Mouse (Mus musculus) liver, embryonic 16.5 days (tissue): ENCODE data around the gene Grik4. TPM values are rescaled to one million over a fixed set of nuclear protein-coding genes. Genes with fewer than 3 reads are reported as not detected.
A peak's percentile ranks its signal among the peaks of the same experiment; 100 is the strongest.

Source experiments
- ATAC-seq: fragments of 200-750 bp; cut with Nextera tagmentation; 2 replicates; pipeline ENCODE4 v1.8.0; 2017; ENCODE audit warnings: low read depth, mild to moderate bottlenecking, moderate number of reproducible peaks, moderate library complexity
- H3K27ac ChIP-seq: fragments of 300-500 bp; sonication (generic); 2 replicates; pipeline ENCODE4 v1.5.1; 2014; ENCODE audit warnings: mild to moderate bottlenecking, low read length
- H3K27me3 ChIP-seq: fragments of 300-500 bp; sonication (generic); 2 replicates; pipeline ENCODE4 v1.6.1; 2014; ENCODE audit warnings: low read depth, low read length, mixed read lengths; ENCODE audit not compliant: control insufficient read depth, insufficient read depth
- H3K36me3 ChIP-seq: fragments of 300-500 bp; sonication (generic); 2 replicates; pipeline ENCODE4 v1.6.1; 2014; ENCODE audit warnings: mild to moderate bottlenecking; ENCODE audit not compliant: control insufficient read depth, insufficient read depth
- H3K4me1 ChIP-seq: fragments of 300-500 bp; sonication (generic); 2 replicates; pipeline ENCODE4 v1.6.1; 2014; ENCODE audit warnings: low read depth, low read length, mixed read lengths; ENCODE audit not compliant: control insufficient read depth
- H3K4me2 ChIP-seq: fragments of 300-500 bp; sonication (generic); 2 replicates; pipeline ENCODE4 v1.6.1; 2014; ENCODE audit warnings: low read depth, low read length, mixed read lengths
- H3K4me3 ChIP-seq: fragments of 300-500 bp; sonication (generic); 2 replicates; pipeline ENCODE4 v1.5.1; 2014; ENCODE audit warnings: low read depth, mild to moderate bottlenecking, low read length
- H3K9ac ChIP-seq: fragments of 300-500 bp; sonication (generic); 2 replicates; pipeline ENCODE4 v1.6.1; 2014; ENCODE audit warnings: low read depth, low read length
- H3K9me3 ChIP-seq: fragments of 300-500 bp; sonication (generic); replicated peaks from 2 replicates; pipeline ENCODE4 v1.6.1; 2016; ENCODE audit warnings: low read length; ENCODE audit not compliant: control insufficient read depth
- WGBS: fragments of 180-500 bp; shearing (Covaris S2); extraction: QIAGEN DNeasy Blood & Tissue Kit; methylation state at CpG from one replicate; pipeline ENCODE4 v1.1.7; 2014; ENCODE audit not compliant: insufficient replicate concordance; 5-methylcytosine and 5-hydroxymethylcytosine counted together
- polyA plus RNA-seq: library from polyadenylated mRNA; unstranded; fragments of >200 nt; fragmentation: Nextera tagmentation; extraction: Ambion mirVana; gene quantifications from 2 replicates; pipeline ENCODE4 v1.2.1, GENCODE M21; 2015

The Grik4 gene
- polyA plus RNA-seq, 1 experiment from 2014 or later = 0.24 TPM

DNA sequence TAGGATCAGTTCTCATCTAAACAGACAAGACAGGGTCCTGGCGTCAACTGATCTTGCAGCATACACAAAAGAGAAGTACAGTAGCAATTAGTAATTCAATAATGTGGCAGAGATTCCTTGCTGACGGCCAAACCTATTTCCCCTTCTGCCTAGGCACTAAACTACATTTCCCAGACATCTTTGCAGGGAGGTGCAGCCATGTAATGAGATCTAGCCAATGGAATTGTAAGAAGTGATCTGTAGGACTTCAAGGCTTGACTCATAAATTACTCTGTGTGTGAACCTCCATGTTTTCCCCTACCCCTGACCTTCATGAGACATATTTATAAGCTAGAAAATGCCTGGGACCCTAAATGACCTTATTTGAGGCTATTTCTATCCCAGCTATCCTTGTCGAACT, 296.7 kb downstream of the Grik4 start:
- 49% methylated on average over 3 of the region's 3 CpGs for WGBS
- H3K27me3 ChIP-seq = no peaks in the 10 kb centered on the region
- H3K4me1 ChIP-seq = no peaks in the 10 kb centered on the region
- ATAC-seq = no peak
- H3K27ac ChIP-seq = no peak overlapping the region
- H3K4me3 ChIP-seq = no peak overlapping the region
- H3K36me3 ChIP-seq = no peaks in the 10 kb centered on the region
- H3K4me2 ChIP-seq = no peak overlapping the region
- no peaks in the 10 kb centered on the region for H3K9me3 ChIP-seq
- H3K9ac ChIP-seq = no peak overlapping the region

DNA sequence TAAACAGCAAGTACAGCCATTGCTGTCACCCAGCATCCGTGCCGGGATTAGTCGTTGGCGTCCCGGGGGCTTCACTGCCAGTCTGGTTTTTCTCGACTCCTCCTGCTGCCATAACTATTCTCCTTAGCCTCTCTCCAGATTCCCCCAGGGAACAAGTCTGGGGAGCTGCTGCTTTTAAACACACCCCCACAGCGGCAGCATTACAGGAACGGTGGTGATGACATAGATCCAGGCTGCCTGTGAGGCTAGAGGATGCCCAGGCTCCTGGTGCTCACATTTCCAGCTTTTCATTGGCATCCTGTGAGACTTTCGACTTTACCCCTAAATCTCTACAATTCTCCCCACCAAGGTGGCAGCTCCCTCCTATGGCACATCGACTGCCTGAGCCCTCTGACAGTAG, 297.5 kb downstream of the Grik4 start:
- Histone ChIP-seq H3K36me3 (no peaks in the 10 kb centered on the region), H3K4me1 (no peaks in the 10 kb centered on the region), H3K4me3 (no peak overlapping the region), H3K4me2 (no peak overlapping the region), H3K27ac (no peak overlapping the region), H3K9ac (no peak overlapping the region), H3K9me3 (no peaks in the 10 kb centered on the region), H3K27me3 (no peaks in the 10 kb centered on the region)
- no peak for ATAC-seq
- 63% methylated on average over 10 of the region's 10 CpGs for WGBS

DNA sequence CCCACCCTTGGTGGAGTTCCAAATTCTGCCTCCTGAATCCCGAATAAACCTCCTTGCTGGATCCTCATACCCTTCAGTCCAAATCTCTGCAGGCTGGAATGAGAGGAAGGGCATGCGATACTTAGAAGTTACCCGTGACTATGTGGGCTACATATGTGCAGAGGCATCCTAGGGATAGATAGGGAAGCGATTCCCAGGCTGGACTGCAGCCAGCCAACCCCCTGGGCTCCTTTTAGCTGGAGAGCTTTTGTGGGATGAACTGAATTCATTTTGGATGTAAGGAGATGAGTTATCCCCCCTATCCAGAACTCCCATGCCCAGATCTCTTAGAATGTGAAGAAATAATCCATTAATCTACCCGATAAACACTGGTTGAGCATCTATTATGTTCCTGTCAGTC, 299.1 kb downstream of the Grik4 start:
- no peak overlapping the region for H3K4me3 ChIP-seq
- H3K4me2 ChIP-seq = no peak overlapping the region
- H3K9me3 ChIP-seq = no peaks in the 10 kb centered on the region
- H3K27ac ChIP-seq = no peak overlapping the region
- no peaks in the 10 kb centered on the region for H3K27me3 ChIP-seq
- WGBS = 68% methylated on average over 5 of the region's 5 CpGs
- H3K36me3 ChIP-seq = no peaks in the 10 kb centered on the region
- ATAC-seq = no peak
- no peaks in the 10 kb centered on the region for H3K4me1 ChIP-seq
- H3K9ac ChIP-seq = no peak overlapping the region

DNA sequence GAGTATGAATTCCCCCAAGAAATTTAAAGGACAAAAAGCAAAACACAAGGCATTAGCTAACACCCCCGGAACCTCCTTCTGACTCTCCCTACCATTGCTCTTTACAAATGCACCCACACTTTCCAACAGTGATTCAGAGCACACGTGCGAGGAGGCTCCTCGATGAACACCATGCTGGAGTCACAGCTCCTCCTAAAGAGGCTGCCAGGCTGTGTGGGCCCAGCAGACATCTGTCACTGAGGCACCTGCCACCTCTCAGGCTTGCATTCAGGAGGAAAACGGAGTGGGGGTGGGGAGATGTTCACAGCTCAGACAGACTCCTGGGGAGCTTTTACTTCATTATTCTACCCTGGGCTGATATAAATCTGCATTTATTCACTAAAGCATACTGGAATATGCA, 301.5 kb downstream of the Grik4 start:
- WGBS = 55% methylated on average over 5 of the region's 5 CpGs
- ATAC-seq = no peak
- H3K4me1 ChIP-seq = no peaks in the 10 kb centered on the region

DNA sequence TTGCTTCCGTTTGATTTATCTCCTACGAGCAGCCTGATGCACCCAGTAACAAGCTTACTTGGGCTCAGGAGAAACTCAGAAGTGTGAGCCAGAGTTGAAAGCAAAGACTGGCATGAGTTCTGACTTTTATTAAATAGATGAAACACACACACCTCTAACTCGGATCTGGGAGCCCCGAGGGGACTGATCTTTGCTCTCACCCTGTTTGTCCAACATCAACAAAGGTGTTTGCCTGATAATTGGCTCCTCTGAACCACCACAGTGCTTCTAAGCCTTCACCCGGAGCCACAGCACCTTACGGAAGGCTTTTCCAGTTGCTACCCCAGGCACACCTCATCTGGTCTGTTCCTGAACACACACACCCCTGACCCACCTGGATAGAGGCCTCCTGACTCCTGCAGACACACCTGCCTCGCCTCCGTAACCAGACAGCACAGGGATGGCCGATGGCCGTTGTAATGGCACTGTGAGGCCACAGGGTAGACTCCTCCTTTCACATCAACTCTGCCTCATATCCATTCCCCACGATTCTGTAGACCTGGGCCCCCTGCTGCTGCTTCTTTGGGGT, 302.7 kb downstream of the Grik4 start:
- Histone ChIP-seq H3K9me3 (no peaks in the 10 kb centered on the region), H3K27ac (no peak overlapping the region), H3K4me1 (no peaks in the 10 kb centered on the region), H3K4me3 (no peak overlapping the region), H3K4me2 (no peak overlapping the region), H3K36me3 (no peaks in the 10 kb centered on the region), H3K9ac (no peak overlapping the region), H3K27me3 (no peaks in the 10 kb centered on the region)
- peak; percentile 53; the same call in 1 of the 2 replicates for ATAC-seq
- 51% methylated on average over 11 of the region's 11 CpGs for WGBS

More for the DNA sequence above, 301.5 kb downstream of the Grik4 start:
- no peak overlapping the region for H3K9ac ChIP-seq
- no peaks in the 10 kb centered on the region for H3K36me3 ChIP-seq
- H3K27ac ChIP-seq = no peak overlapping the region
- H3K4me3 ChIP-seq = no peak overlapping the region
- no peaks in the 10 kb centered on the region for H3K27me3 ChIP-seq
- no peak overlapping the region for H3K4me2 ChIP-seq
- no peaks in the 10 kb centered on the region for H3K9me3 ChIP-seq

DNA sequence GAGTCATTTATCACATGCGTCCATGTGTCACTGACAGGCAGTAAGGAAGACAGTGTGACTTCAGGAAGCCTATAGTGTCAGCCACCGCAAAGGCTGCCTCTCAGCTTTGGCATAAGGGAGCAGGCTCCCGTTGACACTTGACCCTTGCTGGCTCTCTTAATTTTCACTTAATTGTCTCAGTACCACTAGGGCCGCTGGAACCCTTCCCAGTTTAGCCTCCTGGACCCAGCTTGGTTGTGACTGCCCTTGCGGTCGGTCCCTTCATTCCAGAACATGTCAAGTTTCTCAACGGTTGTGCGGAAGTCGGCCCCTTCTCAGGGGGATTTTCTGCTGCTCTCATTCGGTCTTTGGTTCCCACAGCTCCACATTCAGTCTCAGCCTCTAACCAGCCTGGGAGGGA, 307.8 kb downstream of the Grik4 start:
- H3K9me3 ChIP-seq = no peaks in the 10 kb centered on the region
- H3K9ac ChIP-seq = no peak overlapping the region
- no peak overlapping the region for H3K4me3 ChIP-seq
- WGBS = 54% methylated on average over 10 of the region's 10 CpGs
- H3K27ac ChIP-seq = no peak overlapping the region
- no peaks in the 10 kb centered on the region for H3K4me1 ChIP-seq
- no peak overlapping the region for H3K4me2 ChIP-seq
- no peaks in the 10 kb centered on the region for H3K27me3 ChIP-seq
- H3K36me3 ChIP-seq = no peaks in the 10 kb centered on the region
- ATAC-seq = no peak

DNA sequence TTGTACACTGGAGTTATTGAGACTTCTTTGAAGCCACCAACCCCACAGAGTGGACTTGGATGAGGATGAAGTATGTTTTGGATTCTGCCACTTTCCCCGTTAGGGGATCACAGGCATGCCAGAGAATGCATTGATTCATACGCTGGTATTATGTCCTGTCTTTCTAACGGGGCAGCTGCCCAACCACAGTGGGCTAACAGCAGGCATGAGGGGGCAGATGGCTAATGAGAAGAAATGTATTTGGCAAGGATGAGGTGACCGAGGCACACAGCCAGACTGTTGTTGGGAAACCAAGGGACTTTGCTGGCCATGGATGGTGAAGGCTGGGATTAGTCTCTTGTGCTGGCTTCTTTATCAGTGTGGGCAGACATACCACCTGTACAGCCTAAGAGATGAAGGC, 312.8 kb downstream of the Grik4 start:
- no peak overlapping the region for H3K27ac ChIP-seq
- no peak overlapping the region for H3K9ac ChIP-seq
- H3K4me2 ChIP-seq = no peak overlapping the region
- H3K9me3 ChIP-seq = no peaks in the 10 kb centered on the region
- no peaks in the 10 kb centered on the region for H3K27me3 ChIP-seq
- no peaks in the 10 kb centered on the region for H3K36me3 ChIP-seq
- 58% methylated on average over 4 of the region's 4 CpGs for WGBS
- ATAC-seq = no peak
- H3K4me3 ChIP-seq = no peak overlapping the region
- no peaks in the 10 kb centered on the region for H3K4me1 ChIP-seq

DNA sequence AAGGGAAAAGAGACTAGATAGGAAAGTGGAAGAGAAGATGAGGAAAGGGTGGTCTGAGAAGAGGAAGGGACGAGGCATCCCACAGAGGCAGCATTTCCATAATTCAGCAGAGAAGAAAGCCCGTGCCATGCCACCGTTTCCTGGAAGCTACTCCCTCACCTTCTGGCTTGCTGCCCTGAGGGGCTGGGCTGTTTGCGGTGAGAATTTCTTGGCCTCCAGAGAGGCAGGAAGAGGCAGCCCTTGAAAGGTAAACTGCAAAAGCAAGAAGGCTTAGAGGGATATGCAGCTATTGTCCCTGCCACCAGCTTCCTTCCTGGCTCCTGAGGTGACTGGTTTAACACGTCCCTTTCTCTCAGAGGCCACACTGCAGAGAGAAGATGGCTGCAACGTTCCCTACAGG, 316.7 kb downstream of the Grik4 start:
- Histone ChIP-seq H3K36me3 (no peaks in the 10 kb centered on the region), H3K27ac (no peak overlapping the region), H3K4me1 (no peaks in the 10 kb centered on the region), H3K4me2 (no peak overlapping the region), H3K4me3 (no peak overlapping the region), H3K9me3 (no peaks in the 10 kb centered on the region), H3K9ac (no peak overlapping the region), H3K27me3 (no peaks in the 10 kb centered on the region)
- WGBS = 10% methylated on average over 6 of the region's 6 CpGs
- ATAC-seq = no peak

DNA sequence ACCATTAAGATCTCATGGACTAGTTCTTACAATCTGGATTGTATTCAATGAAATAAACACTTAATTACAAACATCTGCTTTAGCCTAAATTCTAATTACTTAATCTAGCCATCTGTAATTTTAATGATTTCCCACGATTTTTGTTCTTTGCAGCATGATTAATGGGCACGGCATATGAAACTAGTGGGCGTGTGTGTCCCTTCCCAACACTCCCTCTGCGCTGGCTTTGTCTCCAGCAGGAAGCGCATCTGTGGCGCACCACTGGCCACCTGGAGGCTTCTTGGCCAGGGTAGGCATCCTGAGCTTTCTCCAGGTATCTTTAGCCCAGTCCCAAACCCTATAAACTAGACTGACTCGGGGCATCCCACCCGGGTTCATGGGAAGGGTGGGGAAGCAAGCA, 317.1 kb downstream of the Grik4 start:
- Histone ChIP-seq H3K4me3 (no peak overlapping the region), H3K4me1 (no peaks in the 10 kb centered on the region), H3K4me2 (no peak overlapping the region), H3K9ac (no peak overlapping the region), H3K36me3 (no peaks in the 10 kb centered on the region), H3K27me3 (no peaks in the 10 kb centered on the region), H3K9me3 (no peaks in the 10 kb centered on the region), H3K27ac (no peak overlapping the region)
- no peak for ATAC-seq
- 47% methylated on average over 8 of the region's 8 CpGs for WGBS
